Mouse (Mus musculus): ENCODE results near the gene Ptprn2. TPM values are rescaled to one million over a fixed set of nuclear protein-coding genes. Genes with fewer than 3 reads are reported as not detected.

Ptprn2 gene
- total RNA-seq, 2 experiments from 2014 or later: 280 to 289 TPM

DNA sequence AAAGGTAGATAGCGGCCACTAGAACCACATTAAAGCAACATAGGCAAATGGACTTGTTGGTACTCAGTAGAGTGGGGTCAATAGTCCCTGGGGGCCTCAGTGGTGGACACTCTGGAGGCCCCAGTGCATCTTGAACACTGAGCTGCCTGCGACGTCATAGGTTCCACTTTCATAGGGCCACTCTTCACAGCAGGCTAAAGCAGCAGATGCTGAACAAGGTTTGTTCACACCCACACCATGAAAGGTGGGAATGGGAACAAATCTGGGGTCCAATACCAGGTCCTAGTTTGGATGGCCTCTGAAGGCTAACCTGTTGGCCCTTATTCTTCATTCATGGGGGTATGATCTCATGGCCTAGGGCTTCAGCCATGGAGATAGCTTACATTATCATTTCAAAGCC, 641.6 kb downstream of the Ptprn2 start:
- DNase-seq (ENCODE audit: low spot score in 2 of 2): no peak
- Histone ChIP-seq H3K4me3 (no peak overlapping the region), H3K27ac (no peak overlapping the region)
- TF ChIP-seq CTCF (conservative IDR thresholded peaks at IDR 0.05): no peak

GRCm38 (mm10) chr12:117127485-117127884, 642.0 kb downstream of the Ptprn2 start:
- Histone ChIP-seq H3K4me3 (no peak overlapping the region), H3K27ac (no peak overlapping the region)
- no peak for TF ChIP-seq CTCF (conservative IDR thresholded peaks at IDR 0.05)
- DNase-seq (ENCODE audit: low spot score in 2 of 2): peak in 1 of 2 experiments; percentile 37

GRCm38 (mm10) chr12:117132095-117132494, 646.6 kb downstream of the Ptprn2 start:
- peak; percentile 83 for TF ChIP-seq CTCF (conservative IDR thresholded peaks at IDR 0.05)
- peak in 1 of 2 experiments; percentile 59 for DNase-seq (ENCODE audit: low spot score in 2 of 2)
- no peak overlapping the region for H3K27ac ChIP-seq

DNA sequence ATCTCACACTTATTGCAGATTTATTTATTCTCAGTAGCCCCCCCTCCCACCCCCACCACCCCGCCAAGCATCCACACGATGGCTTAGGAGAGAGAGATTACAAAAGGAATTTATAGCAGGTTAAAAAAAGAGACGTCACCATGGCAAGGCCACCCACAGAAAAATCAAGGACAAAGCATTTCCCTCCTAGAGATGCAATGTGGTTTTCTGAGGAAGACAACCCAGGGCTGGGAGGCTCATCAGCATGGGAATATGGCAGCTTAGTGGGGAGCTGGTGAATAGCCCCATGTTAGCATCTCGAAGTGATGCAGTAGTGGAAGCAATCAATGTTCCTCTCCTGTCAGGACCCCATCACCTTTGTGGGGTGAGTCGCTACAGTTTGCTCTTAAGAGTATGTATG, 649.7 kb downstream of the Ptprn2 start:
- no peak for TF ChIP-seq CTCF (conservative IDR thresholded peaks at IDR 0.05)
- peak overlapping the region; percentile 43; the same call in 1 of the 2 replicates for H3K27ac ChIP-seq
- no peak for DNase-seq (ENCODE audit: low spot score in 2 of 2)
- H3K4me3 ChIP-seq: no peak overlapping the region

More at GRCm38 (mm10) chr12:117132095-117132494, 646.6 kb downstream of the Ptprn2 start:
- H3K4me3 ChIP-seq: no peak overlapping the region

GRCm38 (mm10) chr12:117136472-117137010, 651.0 kb downstream of the Ptprn2 start:
- Histone ChIP-seq H3K4me3 (no peak overlapping the region), H3K27ac (0 out of 2 replicates have a peak overlapping the region, but pooled peaks have one; percentile 43)
- TF ChIP-seq CTCF (conservative IDR thresholded peaks at IDR 0.05): no peak
- no peak for DNase-seq (ENCODE audit: low spot score in 2 of 2)

GRCm38 (mm10) chr12:117140901-117141300, 655.4 kb downstream of the Ptprn2 start:
- TF ChIP-seq CTCF (conservative IDR thresholded peaks at IDR 0.05): no peak
- Histone ChIP-seq H3K27ac (no peak overlapping the region), H3K4me3 (no peak overlapping the region)
- no peak for DNase-seq (ENCODE audit: low spot score in 2 of 2)

- no peak overlapping the region for H3K4me3 ChIP-seq
- DNase-seq (ENCODE audit: low spot score in 2 of 2): no peak
- H3K27ac ChIP-seq: no peak overlapping the region
- TF ChIP-seq CTCF (conservative IDR thresholded peaks at IDR 0.05): no peak
Measured at GRCm38 (mm10) chr12:117141394-117141793, 655.9 kb downstream of the Ptprn2 start.

DNA sequence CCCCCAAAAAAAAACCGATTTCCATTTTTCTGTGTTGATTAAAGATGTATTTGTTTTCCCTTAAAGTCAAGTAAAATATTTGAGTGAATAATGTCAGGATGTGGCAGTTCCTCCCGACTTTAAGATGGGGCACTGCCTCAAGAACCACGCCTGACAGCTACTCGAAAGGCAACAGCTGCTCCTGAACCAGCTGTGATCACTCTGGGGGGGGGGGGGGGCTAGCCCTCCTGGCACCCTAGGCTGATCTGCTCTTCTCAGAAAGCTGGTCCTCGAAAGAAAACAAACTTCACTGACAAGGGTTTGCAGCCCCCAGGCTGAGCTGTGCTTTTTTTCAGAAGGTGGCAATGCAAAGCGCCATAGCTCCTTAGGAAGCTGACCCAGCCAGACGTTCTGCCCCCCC, 663.7 kb downstream of the Ptprn2 start:
- TF ChIP-seq CTCF (conservative IDR thresholded peaks at IDR 0.05): no peak
- Histone ChIP-seq H3K4me3 (no peak overlapping the region), H3K27ac (no peak overlapping the region)
- DNase-seq (ENCODE audit: low spot score in 2 of 2): no peak

GRCm38 (mm10) chr12:117150611-117151395, 665.3 kb downstream of the Ptprn2 start:
- peak overlapping the region; percentile 74 for H3K27ac ChIP-seq
- DNase-seq (ENCODE audit: low spot score in 2 of 2): no peak
- TF ChIP-seq CTCF (conservative IDR thresholded peaks at IDR 0.05): no peak
- peak overlapping the region; percentile 41 for H3K4me3 ChIP-seq

- DNase-seq (ENCODE audit: low spot score in 2 of 2): no peak
- TF ChIP-seq CTCF (conservative IDR thresholded peaks at IDR 0.05): no peak
- Histone ChIP-seq H3K27ac (peak overlapping the region; percentile 74), H3K4me3 (peak overlapping the region; percentile 41)
Measured at GRCm38 (mm10) chr12:117151611-117152010, 666.1 kb downstream of the Ptprn2 start.

DNA sequence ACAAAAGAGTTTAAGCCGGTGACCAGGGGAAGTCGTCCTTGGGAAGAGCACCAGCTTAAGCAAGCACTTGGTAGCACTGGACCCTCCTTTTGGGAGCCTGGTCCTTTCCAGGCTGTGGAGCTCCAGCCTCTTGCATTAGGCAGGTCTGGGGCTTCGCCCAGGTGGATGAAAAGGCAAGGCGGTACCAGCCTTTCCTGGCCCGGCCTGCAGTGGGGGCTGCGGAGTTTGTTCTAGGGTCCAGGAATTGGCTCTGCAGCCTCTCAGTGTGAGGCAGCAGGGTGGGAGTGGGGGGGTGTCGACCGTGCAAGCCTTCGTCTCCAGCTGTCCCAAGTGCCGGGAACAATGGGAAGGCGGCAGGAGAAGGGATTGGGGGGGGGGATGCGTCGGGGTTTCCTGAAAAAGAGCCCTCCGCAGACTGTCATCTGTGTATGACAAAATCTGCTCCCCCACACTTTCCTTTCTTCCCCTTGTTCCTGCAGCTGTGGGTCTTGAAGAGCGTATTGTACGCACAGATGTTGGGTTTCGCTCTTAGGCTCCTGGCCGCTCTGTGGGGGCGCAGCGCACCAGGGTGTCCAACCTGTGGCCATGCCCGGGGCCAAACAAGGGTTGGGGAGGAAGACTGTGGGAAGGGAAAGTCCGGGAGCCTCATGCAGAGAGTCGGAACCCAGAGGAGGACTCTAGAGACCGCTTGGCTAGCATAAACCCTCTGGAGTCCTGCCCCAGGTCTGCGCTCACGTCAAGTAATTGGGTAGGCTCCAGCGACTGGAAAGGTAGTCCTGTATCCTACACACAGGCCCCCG, 667.0 kb downstream of the Ptprn2 start:
- no peak for TF ChIP-seq CTCF (conservative IDR thresholded peaks at IDR 0.05)
- Histone ChIP-seq H3K4me3 (peak overlapping the region; percentile 41; the same call in 1 of the 2 replicates), H3K27ac (peak overlapping the region; percentile 72)
- no peak for DNase-seq (ENCODE audit: low spot score in 2 of 2)

DNA sequence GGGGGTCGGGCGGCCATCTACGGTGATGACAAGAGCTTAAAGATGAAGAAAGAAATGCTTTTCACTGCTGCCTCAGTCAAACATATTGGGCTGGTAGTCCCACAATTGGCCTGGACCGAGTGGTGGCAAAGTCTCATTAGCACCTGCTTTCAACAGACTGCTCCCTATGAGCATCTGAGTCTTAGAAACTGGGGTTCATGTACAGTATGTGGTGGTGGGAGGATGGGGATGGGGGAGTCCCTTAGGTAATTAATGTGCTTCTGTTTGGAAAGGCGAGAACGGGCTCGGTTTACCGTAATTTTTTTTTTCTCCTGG, 667.6 kb downstream of the Ptprn2 start:
- DNase-seq (ENCODE audit: low spot score in 2 of 2): no peak
- Histone ChIP-seq H3K4me3 (peak overlapping the region; percentile 41), H3K27ac (peak overlapping the region; percentile 57; the same call in 1 of the 2 replicates)
- no peak for TF ChIP-seq CTCF (conservative IDR thresholded peaks at IDR 0.05)
